Mouse (Mus musculus) MEL (cell line): Measurements from ENCODE around the gene 1700025G04Rik. TPM values are rescaled to one million over a fixed set of nuclear protein-coding genes. Genes with fewer than 3 reads are reported as not detected.

Experiments
- DNase-seq: peaks from one replicate; pipeline ENCODE4 v3.0.0; 2011; ENCODE audit warnings: low read depth, low spot score
- H3K27ac ChIP-seq: 2 replicates; pipeline ENCODE4 v1.5.1; 2012; ENCODE audit warnings: low read depth, mild to moderate bottlenecking, control low read depth, low read length, moderate library complexity; ENCODE audit not compliant: control insufficient read depth
- H3K27me3 ChIP-seq, 2 experiments: fragments of 150-350 bp in 1 of 2; sonication (generic) in 1 of 2; 2 replicates each; pipeline ENCODE4 v1.6.1; 2012; ENCODE audit warnings: low read length in 2 of 2, mild to moderate bottlenecking in 2 of 2, improper control_type of control experiment in 1 of 2, moderate library complexity in 1 of 2; ENCODE audit not compliant: insufficient read depth in 2 of 2, control insufficient read depth in 1 of 2
- H3K36me3 ChIP-seq, 2 experiments: 2 replicates each; pipeline ENCODE4 v1.6.1; 2012 to 2014; ENCODE audit warnings: low read length in 2 of 2, improper control_type of control experiment in 1 of 2, inconsistent platforms in 1 of 2, mild to moderate bottlenecking in 1 of 2; ENCODE audit not compliant: insufficient read depth in 2 of 2, control insufficient read depth in 1 of 2
- H3K4me1 ChIP-seq, 2 experiments: fragments of 150-350 bp in 1 of 2; sonication (generic) in 1 of 2; 2 replicates each; pipeline ENCODE4 v1.6.1; 2012; ENCODE audit warnings: low read length in 2 of 2, improper control_type of control experiment in 1 of 2, mild to moderate bottlenecking in 1 of 2; ENCODE audit not compliant: insufficient read depth in 2 of 2, control insufficient read depth in 1 of 2
- H3K4me3 ChIP-seq, 2 experiments: fragments of 150-350 bp in 1 of 2; sonication (generic) in 1 of 2; 2 replicates each; pipeline ENCODE4 v1.5.1; 2012; ENCODE audit warnings: low read depth in 2 of 2, low read length in 2 of 2, mild to moderate bottlenecking in 2 of 2, moderate library complexity in 2 of 2, control low read depth in 1 of 2, improper control_type of control experiment in 1 of 2; ENCODE audit not compliant: control insufficient read depth in 1 of 2, insufficient read depth in 1 of 2
- H3K79me2 ChIP-seq: 2 replicates; pipeline ENCODE4 v1.6.1; 2012; ENCODE audit warnings: mild to moderate bottlenecking, low read length, moderate library complexity; ENCODE audit not compliant: control insufficient read depth, poor library complexity, insufficient read depth
- H3K9ac ChIP-seq: 2 replicates; pipeline ENCODE4 v1.6.1; 2012; ENCODE audit warnings: low read depth, mild to moderate bottlenecking, control low read depth, low read length, moderate library complexity; ENCODE audit not compliant: control insufficient read depth, poor library complexity, severe bottlenecking
- H3K9me3 ChIP-seq: fragments of 150-350 bp; sonication (generic); replicated peaks from 2 replicates; pipeline ENCODE4 v1.6.1; 2012; ENCODE audit warnings: mild to moderate bottlenecking, low read length, improper control_type of control experiment, moderate library complexity; ENCODE audit not compliant: insufficient read depth
- BHLHE40 ChIP-seq: IDR thresholded peaks from 2 replicates; pipeline ENCODE4 v1.6.1; 2012; ENCODE audit warnings: low read depth, mild to moderate bottlenecking, inconsistent platforms, low read length, improper control_type of control experiment, borderline replicate concordance
- CTCF ChIP-seq, 3 experiments: IDR thresholded peaks in 2 of 3; conservative IDR thresholded peaks in 1 of 3; 2 replicates each; pipeline ENCODE4 v1.5.1; 2011 to 2012; ENCODE audit warnings: low read length in 3 of 3, low read depth in 2 of 3, mild to moderate bottlenecking in 2 of 3, improper control_type of control experiment in 1 of 3, inconsistent platforms in 1 of 3, mixed read lengths in 1 of 3, moderate library complexity in 1 of 3; ENCODE audit not compliant: control insufficient read depth in 1 of 3, insufficient read depth in 1 of 3, poor library complexity in 1 of 3, severe bottlenecking in 1 of 3
- E2F4 ChIP-seq: IDR thresholded peaks from 2 replicates; pipeline ENCODE4 v1.6.1; 2011; ENCODE audit warnings: low read depth, low read length, improper control_type of control experiment, borderline replicate concordance
- ELF1 ChIP-seq: IDR thresholded peaks from 2 replicates; pipeline ENCODE4 v1.6.1; 2014; ENCODE audit warnings: low read depth, mild to moderate bottlenecking, inconsistent platforms, low read length, improper control_type of control experiment, moderate library complexity
- EP300 ChIP-seq, 2 experiments: IDR thresholded peaks; 2 replicates each; pipeline ENCODE4 v1.6.1; 2011; ENCODE audit warnings: improper control_type of control experiment in 2 of 2, low read length in 2 of 2, low read depth in 1 of 2, mild to moderate bottlenecking in 1 of 2
- ETS1 ChIP-seq: IDR thresholded peaks from 2 replicates; pipeline ENCODE4 v1.6.1; 2012; ENCODE audit warnings: low read depth, mild to moderate bottlenecking, inconsistent platforms, low read length, improper control_type of control experiment, moderate library complexity
- GABPA ChIP-seq: IDR thresholded peaks from 2 replicates; pipeline ENCODE4 v1.6.1; 2012; ENCODE audit warnings: low read depth, mild to moderate bottlenecking, inconsistent platforms, low read length, improper control_type of control experiment, moderate library complexity
- GATA1 ChIP-seq: IDR thresholded peaks from 2 replicates; pipeline ENCODE4 v1.6.1; 2011; ENCODE audit warnings: low read depth, low read length, improper control_type of control experiment
- HCFC1 ChIP-seq: IDR thresholded peaks from 2 replicates; pipeline ENCODE4 v1.6.1; 2012; ENCODE audit warnings: low read depth, mild to moderate bottlenecking, inconsistent platforms, low read length, improper control_type of control experiment, moderate library complexity
- JUND ChIP-seq: IDR thresholded peaks from 2 replicates; pipeline ENCODE4 v1.6.1; 2011; ENCODE audit warnings: low read depth, mild to moderate bottlenecking, improper control_type of control experiment, low read length
- KAT2A ChIP-seq: conservative IDR thresholded peaks from 2 replicates; pipeline ENCODE4 v1.6.1; 2012; ENCODE audit warnings: low read depth, low read length, improper control_type of control experiment, inconsistent platforms
- MAFK ChIP-seq: IDR thresholded peaks from 2 replicates; pipeline ENCODE4 v1.6.1; 2011; ENCODE audit warnings: low read depth, mild to moderate bottlenecking, low read length, improper control_type of control experiment, borderline replicate concordance
- MAX ChIP-seq: IDR thresholded peaks from 2 replicates; pipeline ENCODE4 v1.6.1; 2011; ENCODE audit warnings: low read length, improper control_type of control experiment
- MEF2A ChIP-seq: IDR thresholded peaks from 2 replicates; pipeline ENCODE4 v1.6.1; 2014; ENCODE audit warnings: low read depth, mild to moderate bottlenecking, inconsistent platforms, low read length, improper control_type of control experiment; ENCODE audit not compliant: poor library complexity, insufficient replicate concordance, severe bottlenecking; ENCODE audit errors: extremely low read depth
- MYB ChIP-seq: IDR thresholded peaks from 2 replicates; pipeline ENCODE4 v1.6.1; 2011; ENCODE audit warnings: mild to moderate bottlenecking, low read depth, low read length, improper control_type of control experiment
- MYC ChIP-seq: IDR thresholded peaks from 2 replicates; pipeline ENCODE4 v1.6.1; 2011; ENCODE audit warnings: low read depth, mild to moderate bottlenecking, low read length, improper control_type of control experiment, moderate library complexity
- NELFE ChIP-seq: IDR thresholded peaks from 2 replicates; pipeline ENCODE4 v1.6.1; 2011; ENCODE audit warnings: low read depth, low read length, improper control_type of control experiment
- NRF1 ChIP-seq: IDR thresholded peaks from 2 replicates; pipeline ENCODE4 v1.6.1; 2014; ENCODE audit warnings: low read depth, mild to moderate bottlenecking, inconsistent platforms, low read length, improper control_type of control experiment, moderate library complexity; ENCODE audit not compliant: poor library complexity, insufficient read depth, severe bottlenecking
- POLR2A ChIP-seq, 2 experiments: IDR thresholded peaks; 2 replicates each; pipeline ENCODE4 v1.6.1; 2011 to 2012; ENCODE audit warnings: low read length in 2 of 2, mild to moderate bottlenecking in 2 of 2, control low read depth in 1 of 2, improper control_type of control experiment in 1 of 2, low read depth in 1 of 2, moderate library complexity in 1 of 2; ENCODE audit not compliant: control insufficient read depth in 1 of 2, insufficient read depth in 1 of 2, poor library complexity in 1 of 2
- POLR2AphosphoS5 ChIP-seq: IDR thresholded peaks from 2 replicates; pipeline ENCODE4 v1.6.1; 2012; ENCODE audit warnings: low read depth, borderline replicate concordance, mild to moderate bottlenecking, inconsistent platforms, low read length, moderate library complexity, mixed read lengths
- SIN3A ChIP-seq: IDR thresholded peaks from 2 replicates; pipeline ENCODE4 v1.6.1; 2012; ENCODE audit warnings: low read length, improper control_type of control experiment, inconsistent platforms
- TAL1 ChIP-seq: IDR thresholded peaks from 2 replicates; pipeline ENCODE4 v1.6.1; 2012; ENCODE audit warnings: mild to moderate bottlenecking, inconsistent platforms, low read length, moderate library complexity, mixed read lengths
- TBP ChIP-seq: IDR thresholded peaks from 2 replicates; pipeline ENCODE4 v1.8.0; 2011; ENCODE audit warnings: low read depth, low read length, improper control_type of control experiment
- USF1 ChIP-seq: IDR thresholded peaks from 2 replicates; pipeline ENCODE4 v1.6.1; 2014; ENCODE audit warnings: low read depth, mild to moderate bottlenecking, inconsistent platforms, low read length, improper control_type of control experiment, moderate library complexity
- USF2 ChIP-seq, 2 experiments: IDR thresholded peaks; 2 replicates each; pipeline ENCODE4 v1.6.1; 2011 to 2012; ENCODE audit warnings: improper control_type of control experiment in 2 of 2, low read length in 2 of 2, borderline replicate concordance in 1 of 2, inconsistent platforms in 1 of 2, low read depth in 1 of 2, mild to moderate bottlenecking in 1 of 2; ENCODE audit not compliant: insufficient read depth in 1 of 2
- ZC3H11A ChIP-seq: IDR thresholded peaks from 2 replicates; pipeline ENCODE4 v1.6.1; 2012; ENCODE audit warnings: low read depth, mild to moderate bottlenecking, inconsistent platforms, low read length, improper control_type of control experiment
- ZMIZ1 ChIP-seq: IDR thresholded peaks from 2 replicates; pipeline ENCODE4 v1.6.1; 2012; ENCODE audit warnings: low read depth, mild to moderate bottlenecking, inconsistent platforms, low read length, improper control_type of control experiment, moderate library complexity
- polyA plus RNA-seq, 2 experiments: library from polyadenylated mRNA; stranded (reverse) in 1 of 2; unstranded in 1 of 2; fragments of >175 nt in 1 of 2; fragments of >200 nt in 1 of 2; gene quantifications; 2 replicates each; pipeline versions ENCODE4 v1.2.1 to v1.2.4; 2012; ENCODE audit warnings: low replicate concordance in 2 of 2, low read depth in 1 of 2; ENCODE audit not compliant: insufficient read length in 2 of 2, insufficient read depth in 1 of 2, missing spikeins in 1 of 2
- total RNA-seq: library from RNA; depleted of rRNA; stranded (reverse); fragments of 300-350 nt; gene quantifications from 2 replicates; pipeline ENCODE4 v1.2.3, GENCODE M21; 2012

Gene 1700025G04Rik
- total and polyA plus RNA-seq, 3 experiments: 0.04 to 0.91 TPM; not detected in 1

DNA sequence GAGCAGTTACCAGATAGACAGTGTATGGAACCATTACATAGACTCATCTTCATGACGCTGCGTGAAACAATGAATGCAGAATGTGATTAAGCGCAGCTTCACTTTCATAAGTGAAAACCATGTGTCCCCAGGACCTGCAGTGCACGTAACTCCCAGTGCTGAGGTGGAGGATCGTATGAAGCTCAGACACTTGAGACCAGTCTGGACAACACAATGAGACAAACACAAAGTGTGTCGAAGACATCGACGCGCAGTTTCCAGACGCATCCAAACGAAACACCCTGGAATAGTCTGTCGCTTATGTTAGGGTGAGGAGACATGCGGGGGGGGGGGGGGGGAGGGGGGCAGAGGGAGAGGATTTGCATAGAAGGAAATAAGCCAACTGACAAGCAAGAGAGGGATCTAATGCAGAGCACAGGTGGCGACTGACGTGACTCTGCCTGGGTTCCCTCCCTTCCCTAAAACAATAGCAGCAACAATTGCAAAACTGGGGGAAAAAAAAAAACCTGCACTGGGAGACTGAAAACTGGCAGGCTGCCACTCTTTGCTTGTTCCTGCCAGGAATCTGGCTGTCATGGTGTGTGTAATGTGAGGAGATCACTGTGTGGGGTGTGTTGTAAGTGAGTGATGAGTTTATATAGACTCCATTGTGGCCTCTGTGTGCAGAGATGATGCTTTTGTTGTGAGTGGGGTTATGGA is 40.3 kb upstream of the 1700025G04Rik start:
- Histone ChIP-seq H3K4me1 (no peaks in the 10 kb centered on the region), H3K9me3 (no peaks in the 10 kb centered on the region), H3K27ac (no peak overlapping the region), H3K9ac (no peak overlapping the region), H3K4me3 (no peak overlapping the region), H3K27me3 (peaks cover 8 to 10% of the 10 kb centered on the region in 2 experiments), H3K36me3 (no peaks in the 10 kb centered on the region), H3K79me2 (no peaks in the 10 kb centered on the region)
- no peak for TF ChIP-seq MAFK
- no peak for TF ChIP-seq ZMIZ1
- no peak for TF ChIP-seq KAT2A
- no peak for TF ChIP-seq USF2 (IDR thresholded peaks at IDR 0.05; ENCODE audit: borderline replicate concordance in 1 of 2, insufficient read depth in 1 of 2, low read depth in 1 of 2, low read length in 2 of 2)
- TF ChIP-seq HCFC1: no peak
- no peak for TF ChIP-seq POLR2A (IDR thresholded peaks at IDR 0.05; ENCODE audit: control insufficient read depth in 1 of 2, insufficient read depth in 1 of 2, low read depth in 1 of 2, low read length in 2 of 2, poor library complexity in 1 of 2)
- no peak for TF ChIP-seq ETS1
- TF ChIP-seq USF1: no peak
- no peak for TF ChIP-seq NRF1
- TF ChIP-seq MYC: no peak
- no peak for TF ChIP-seq MEF2A
- no peak for TF ChIP-seq E2F4
- no peak for TF ChIP-seq SIN3A
- TF ChIP-seq TBP: no peak
- no peak for TF ChIP-seq EP300 (IDR thresholded peaks at IDR 0.05; ENCODE audit: low read depth in 1 of 2, low read length in 2 of 2)
- no peak for TF ChIP-seq GATA1
- no peak for TF ChIP-seq ELF1
- TF ChIP-seq TAL1: no peak
- no peak for TF ChIP-seq CTCF (IDR thresholded peaks at IDR 0.05 in 2 of 3, conservative IDR thresholded peaks at IDR 0.05 in 1 of 3; ENCODE audit: control insufficient read depth in 1 of 3, insufficient read depth in 1 of 3, low read depth in 2 of 3, low read length in 3 of 3, poor library complexity in 1 of 3, severe bottlenecking in 1 of 3)
- no peak for TF ChIP-seq MAX
- no peak for DNase-seq

DNA sequence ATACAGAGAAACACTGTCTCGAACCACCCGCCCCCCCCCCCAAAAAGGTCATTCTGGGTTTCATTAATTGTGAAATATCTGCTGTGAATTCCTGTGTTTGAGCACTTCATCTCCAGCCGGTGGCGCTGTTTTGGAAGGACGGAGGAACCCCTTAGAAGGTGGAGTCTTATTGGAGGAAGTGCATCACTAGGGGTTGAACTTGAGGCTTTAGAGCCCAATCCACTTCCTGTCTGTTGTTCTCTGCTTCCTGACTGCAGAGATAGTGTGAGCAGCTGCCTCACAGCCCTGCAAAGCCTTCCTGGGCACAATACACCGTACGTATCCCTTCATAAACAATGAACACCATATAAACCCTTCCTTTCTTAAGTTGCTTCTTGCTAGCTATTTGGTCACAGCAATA is 35.5 kb upstream of the 1700025G04Rik start:
- peak; percentile 3 for DNase-seq

More for the DNA sequence above, 35.5 kb upstream of the 1700025G04Rik start:
- H3K36me3 ChIP-seq: no peaks in the 10 kb centered on the region
- no peak overlapping the region for H3K27ac ChIP-seq
- H3K27me3 ChIP-seq: peaks cover 10 to 11% of the 10 kb centered on the region in 2 experiments
- H3K4me1 ChIP-seq: no peaks in the 10 kb centered on the region
- H3K79me2 ChIP-seq: no peaks in the 10 kb centered on the region
- H3K4me3 ChIP-seq: no peak overlapping the region
- no peak for TF ChIP-seq HCFC1
- TF ChIP-seq MYB: no peak
- TF ChIP-seq TBP: no peak
- TF ChIP-seq ZC3H11A: no peak
- no peak for TF ChIP-seq POLR2AphosphoS5
- no peak for TF ChIP-seq GABPA
- TF ChIP-seq BHLHE40: no peak
- no peak for TF ChIP-seq POLR2A (IDR thresholded peaks at IDR 0.05; ENCODE audit: control insufficient read depth in 1 of 2, insufficient read depth in 1 of 2, low read depth in 1 of 2, low read length in 2 of 2, poor library complexity in 1 of 2)
- TF ChIP-seq USF2 (IDR thresholded peaks at IDR 0.05; ENCODE audit: borderline replicate concordance in 1 of 2, insufficient read depth in 1 of 2, low read depth in 1 of 2, low read length in 2 of 2): no peak
- no peak for TF ChIP-seq TAL1
- TF ChIP-seq JUND: no peak
- no peak for TF ChIP-seq NELFE
- TF ChIP-seq USF1: no peak
- H3K9ac ChIP-seq: no peak overlapping the region
- H3K9me3 ChIP-seq: no peaks in the 10 kb centered on the region
